Mouse (Mus musculus): ENCODE results near the gene Bmp8b.
"Not testable (repeated sequence)": the region's sequence is repeated elsewhere in the genome, so short reads cannot be mapped to it uniquely, and the experiment has no call there.

The Bmp8b gene

GRCm38 (mm10) chr4:123104651-123105450, at the start of gene Bmp8b:
Gene Bmp8b, plus strand, starts transcription at chr4:123105165.
- in situ Hi-C loops (cut with MboI; ENCODE audit: unreplicated experiment in 2 of 2): no loop called here

- in situ Hi-C loops (cut with MboI; ENCODE audit: unreplicated experiment in 2 of 2): no loop called here
Observed at GRCm38 (mm10) chr4:123056560-123057109, 48.3 kb upstream of the Bmp8b start.

GRCm38 (mm10) chr4:123057957-123058356, 47.0 kb upstream of the Bmp8b start:
- in situ Hi-C loops (cut with MboI; ENCODE audit: unreplicated experiment in 2 of 2): no loop called here

- in situ Hi-C loops (cut with MboI; ENCODE audit: unreplicated experiment in 2 of 2): no loop called here
Observed at GRCm38 (mm10) chr4:123061744-123062143, 43.2 kb upstream of the Bmp8b start.

GRCm38 (mm10) chr4:123068646-123069045, 36.3 kb upstream of the Bmp8b start:
- in situ Hi-C loops (cut with MboI; ENCODE audit: unreplicated experiment in 2 of 2): loop anchor here in 1 of 2 experiments (5.0 kb wide), 1 partner anchor 66 kb away; no protein-coding TSS in a partner anchor

- in situ Hi-C loops (cut with MboI; ENCODE audit: unreplicated experiment in 2 of 2): no loop called here
Observed at GRCm38 (mm10) chr4:123071266-123071966, 33.5 kb upstream of the Bmp8b start.

GRCm38 (mm10) chr4:123076928-123077327, 28.0 kb upstream of the Bmp8b start:
- in situ Hi-C loops (cut with MboI; ENCODE audit: unreplicated experiment in 2 of 2): loop anchor here in 1 of 2 experiments (25.0 kb wide), 1 partner anchor 490 kb away; no protein-coding TSS in a partner anchor

- in situ Hi-C loops (cut with MboI; ENCODE audit: unreplicated experiment in 2 of 2): loop anchor here in 1 of 2 experiments (25.0 kb wide), 1 partner anchor 491 kb away; no protein-coding TSS in a partner anchor
Observed at GRCm38 (mm10) chr4:123078231-123078630, 26.7 kb upstream of the Bmp8b start.

- in situ Hi-C loops (cut with MboI; ENCODE audit: unreplicated experiment in 2 of 2): loop anchor here (5.0 to 25.0 kb wide), 6 partner anchors 83 to 1836 kb away; partner anchors contain the start of gene Mycl (in 1 of the 2)
Observed at GRCm38 (mm10) chr4:123080791-123081190, 24.2 kb upstream of the Bmp8b start.

GRCm38 (mm10) chr4:123082283-123083163, 22.4 kb upstream of the Bmp8b start:
- in situ Hi-C loops (cut with MboI; ENCODE audit: unreplicated experiment in 2 of 2): loop anchor here (5.0 to 25.0 kb wide), 6 partner anchors 85 to 1838 kb away; partner anchors contain the start of gene Mycl (in 1 of the 2)

- in situ Hi-C loops (cut with MboI; ENCODE audit: unreplicated experiment in 2 of 2): loop anchor here (5.0 to 25.0 kb wide), 6 partner anchors 86 to 1839 kb away; partner anchors contain the start of gene Mycl (in 1 of the 2)
Observed at GRCm38 (mm10) chr4:123083323-123083902, 21.6 kb upstream of the Bmp8b start.

GRCm38 (mm10) chr4:123085290-123085689, 19.7 kb upstream of the Bmp8b start:
- in situ Hi-C loops (cut with MboI; ENCODE audit: unreplicated experiment in 2 of 2): loop anchor here (10.0 to 25.0 kb wide), 3 partner anchors 280 to 1840 kb away; no protein-coding TSS in a partner anchor

- in situ Hi-C loops (cut with MboI; ENCODE audit: unreplicated experiment in 2 of 2): loop anchor here (10.0 to 25.0 kb wide), 3 partner anchors 282 to 1842 kb away; no protein-coding TSS in a partner anchor
Observed at GRCm38 (mm10) chr4:123086381-123086780, 18.6 kb upstream of the Bmp8b start.

GRCm38 (mm10) chr4:123092621-123093020, 12.3 kb upstream of the Bmp8b start:
- in situ Hi-C loops (cut with MboI; ENCODE audit: unreplicated experiment in 2 of 2): loop anchor here in 1 of 2 experiments (10.0 to 25.0 kb wide), 2 partner anchors 505 to 1828 kb away; no protein-coding TSS in a partner anchor

- in situ Hi-C loops (cut with MboI; ENCODE audit: unreplicated experiment in 2 of 2): loop anchor here in 1 of 2 experiments (10.0 to 25.0 kb wide), 2 partner anchors 506 to 1828 kb away; no protein-coding TSS in a partner anchor
Observed at GRCm38 (mm10) chr4:123093064-123093776, 11.7 kb upstream of the Bmp8b start.

- in situ Hi-C loops (cut with MboI; ENCODE audit: unreplicated experiment in 2 of 2): loop anchor here in 1 of 2 experiments (10.0 to 25.0 kb wide), 2 partner anchors 507 to 1829 kb away; no protein-coding TSS in a partner anchor
Observed at GRCm38 (mm10) chr4:123093869-123094268, 11.1 kb upstream of the Bmp8b start.

GRCm38 (mm10) chr4:123105451-123105790, 456 bp downstream of the Bmp8b start:
- in situ Hi-C loops (cut with MboI; ENCODE audit: unreplicated experiment in 2 of 2): no loop called here

- in situ Hi-C loops (cut with MboI; ENCODE audit: unreplicated experiment in 2 of 2): not testable (repeated sequence)
Observed at GRCm38 (mm10) chr4:123105929-123106328, 964 bp downstream of the Bmp8b start.

Measured in v-Abl transformed pro-B cells (cell line).